Mouse (Mus musculus) heart, embryonic 12.5 days (tissue): ENCODE results near the gene Dnm1l. TPM values are rescaled to one million over a fixed set of nuclear protein-coding genes. Genes with fewer than 3 reads are reported as not detected.
"Not testable (repeated sequence)": the region's sequence is repeated elsewhere in the genome, so short reads cannot be mapped to it uniquely, and the experiment has no call there.

Experiments used
- ATAC-seq: fragments of 200-750 bp; cut with Nextera tagmentation; 2 replicates; pipeline ENCODE4 v1.8.0; 2017; ENCODE audit warnings: moderate TSS enrichment, moderate library complexity; ENCODE audit not compliant: insufficient number of reproducible peaks, low FRiP score
- H3K27ac ChIP-seq: fragments of 300-500 bp; sonication (generic); 2 replicates; pipeline ENCODE4 v1.5.1; 2016; ENCODE audit warnings: mild to moderate bottlenecking, moderate library complexity; ENCODE audit not compliant: poor library complexity, severe bottlenecking
- H3K27me3 ChIP-seq: fragments of 300-500 bp; sonication (generic); replicated peaks from 2 replicates; pipeline ENCODE4 v1.6.1; 2016; ENCODE audit warnings: mild to moderate bottlenecking, moderate library complexity
- H3K36me3 ChIP-seq: fragments of 300-500 bp; sonication (generic); 2 replicates; pipeline ENCODE4 v1.6.1; 2016; ENCODE audit warnings: mild to moderate bottlenecking, moderate library complexity
- H3K4me1 ChIP-seq: fragments of 300-500 bp; sonication (generic); replicated peaks from 2 replicates; pipeline ENCODE4 v1.6.1; 2016; ENCODE audit warnings: mild to moderate bottlenecking
- H3K4me2 ChIP-seq: fragments of 300-500 bp; sonication (generic); 2 replicates; pipeline ENCODE4 v1.6.1; 2016; ENCODE audit warnings: mild to moderate bottlenecking, moderate library complexity
- H3K4me3 ChIP-seq: fragments of 300-500 bp; sonication (generic); 2 replicates; pipeline ENCODE4 v1.5.1; 2016; ENCODE audit warnings: mild to moderate bottlenecking
- H3K9ac ChIP-seq: fragments of 300-500 bp; sonication (generic); 2 replicates; pipeline ENCODE4 v1.6.1; 2016; ENCODE audit warnings: mild to moderate bottlenecking, moderate library complexity
- H3K9me3 ChIP-seq: fragments of 300-500 bp; sonication (generic); replicated peaks from 2 replicates; pipeline ENCODE4 v1.6.1; 2016; ENCODE audit warnings: mild to moderate bottlenecking, moderate library complexity
- WGBS: fragments of 180-500 bp; shearing (Covaris S2); methylation state at CpG from one replicate; pipeline ENCODE4 v1.1.7; 2016; 5-methylcytosine and 5-hydroxymethylcytosine counted together
- polyA plus RNA-seq: library from polyadenylated mRNA; unstranded; fragments of >200 nt; fragmentation: Nextera tagmentation; extraction: Ambion mirVana; gene quantifications from 2 replicates; pipeline ENCODE4 v1.2.1, GENCODE M21; 2016

Gene Dnm1l
- polyA plus RNA-seq: 74.7 and 78.2 TPM in 2 replicates

GRCm38 (mm10) chr16:16358481-16359100, at the start of gene Dnm1l:
Gene Dnm1l, minus strand, starts transcription at chr16:16358959.
- Histone ChIP-seq H3K36me3 (0 out of 2 replicates have a peak, but pooled peaks cover 2% of the 10 kb centered on the region), H3K27me3 (no peaks in the 10 kb centered on the region), H3K27ac (peak within 1 kb of the TSS; percentile 94), H3K4me2 (peak within 1 kb of the TSS; percentile 70), H3K4me1 (peaks cover 7% of the 10 kb centered on the region; the same call in 1 of the 2 replicates), H3K4me3 (peak within 1 kb of the TSS; percentile 74), H3K9me3 (no peaks in the 10 kb centered on the region), H3K9ac (peak within 1 kb of the TSS; percentile 83)
- ATAC-seq: peak; percentile 99
- WGBS: under 1% methylated on average over 55 of the region's 55 CpGs

GRCm38 (mm10) chr16:16367217-16367616, 8.5 kb upstream of the Dnm1l start:
- H3K9me3 ChIP-seq, H3K4me2 ChIP-seq, ATAC-seq, H3K36me3 ChIP-seq, H3K9ac ChIP-seq, H3K27ac ChIP-seq, H3K27me3 ChIP-seq, H3K4me3 ChIP-seq, H3K4me1 ChIP-seq: not testable (repeated sequence)
- WGBS: 66% methylated on average over 9 of the region's 9 CpGs

GRCm38 (mm10) chr16:16359101-16359482, 333 bp upstream of the Dnm1l start:
- WGBS: 51% methylated on average over 9 of the region's 9 CpGs
- ATAC-seq: 0 out of 2 replicates have a peak, but pooled peaks have one; percentile 2
- Histone ChIP-seq H3K4me3 (peak overlapping the region; percentile 74), H3K4me2 (peak overlapping the region; percentile 70)
- not testable (repeated sequence) for H3K27ac ChIP-seq, H3K9me3 ChIP-seq, H3K36me3 ChIP-seq, H3K4me1 ChIP-seq, H3K27me3 ChIP-seq, H3K9ac ChIP-seq

- no peak for ATAC-seq
- Histone ChIP-seq H3K4me3 (peak overlapping the region; percentile 74), H3K4me2 (peak overlapping the region; percentile 70), H3K27me3 (no peaks in the 10 kb centered on the region), H3K9ac (peak overlapping the region; percentile 83), H3K27ac (peak overlapping the region; percentile 94), H3K36me3 (peaks cover 3% of the 10 kb centered on the region), H3K9me3 (no peaks in the 10 kb centered on the region), H3K4me1 (peaks cover 7% of the 10 kb centered on the region; the same call in 1 of the 2 replicates)
- WGBS: 6% methylated on average over 6 of the region's 6 CpGs
Measured at GRCm38 (mm10) chr16:16357908-16358307, 851 bp downstream of the Dnm1l start.

GRCm38 (mm10) chr16:16346420-16346819, 12.3 kb downstream of the Dnm1l start:
- WGBS: 89% methylated on average over 5 of the region's 5 CpGs
- no peak for ATAC-seq
- H3K4me2 ChIP-seq: no peak overlapping the region
- H3K4me3 ChIP-seq: no peak overlapping the region
- H3K9ac ChIP-seq: no peak overlapping the region
- H3K27me3 ChIP-seq: no peaks in the 10 kb centered on the region
- H3K36me3 ChIP-seq: peaks cover 18% of the 10 kb centered on the region
- no peaks in the 10 kb centered on the region for H3K4me1 ChIP-seq
- H3K27ac ChIP-seq: no peak overlapping the region
- 0 out of 2 replicates have a peak, but pooled peaks cover 2% of the 10 kb centered on the region for H3K9me3 ChIP-seq

GRCm38 (mm10) chr16:16325775-16326336, 32.9 kb downstream of the Dnm1l start:
- no peak for ATAC-seq
- Histone ChIP-seq H3K9ac (no peak overlapping the region), H3K4me3 (no peak overlapping the region), H3K27ac (no peak overlapping the region), H3K27me3 (no peaks in the 10 kb centered on the region), H3K4me1 (no peaks in the 10 kb centered on the region), H3K9me3 (no peaks in the 10 kb centered on the region), H3K4me2 (no peak overlapping the region), H3K36me3 (peaks cover 47% of the 10 kb centered on the region)
- 86% methylated on average over 5 of the region's 5 CpGs for WGBS

GRCm38 (mm10) chr16:16311319-16311718, 47.4 kb downstream of the Dnm1l start:
- WGBS: 82% methylated on average over 5 of the region's 5 CpGs
- Histone ChIP-seq H3K27me3 (no peaks in the 10 kb centered on the region), H3K4me1 (no peaks in the 10 kb centered on the region), H3K36me3 (peaks cover 54% of the 10 kb centered on the region), H3K9ac (no peak overlapping the region), H3K4me2 (no peak overlapping the region), H3K9me3 (no peaks in the 10 kb centered on the region), H3K27ac (no peak overlapping the region), H3K4me3 (no peak overlapping the region)
- no peak for ATAC-seq

- WGBS: 16% methylated on average over 7 of the region's 7 CpGs
- Histone ChIP-seq H3K36me3 (peaks cover 17% of the 10 kb centered on the region), H3K27ac (peak overlapping the region; percentile 88)
Measured at GRCm38 (mm10) chr16:16303888-16304287, 54.9 kb downstream of the Dnm1l start.

GRCm38 (mm10) chr16:16303138-16303827, 55.5 kb downstream of the Dnm1l start:
- H3K9ac ChIP-seq: peak overlapping the region; percentile 86
- 0% methylated on average over 61 of the region's 61 CpGs for WGBS
- H3K4me3 ChIP-seq: peak overlapping the region; percentile 84
- H3K36me3 ChIP-seq: peaks cover 15% of the 10 kb centered on the region
- no peaks in the 10 kb centered on the region for H3K9me3 ChIP-seq
- peaks cover 9% of the 10 kb centered on the region for H3K4me1 ChIP-seq
- H3K27ac ChIP-seq: peak overlapping the region; percentile 88
- ATAC-seq: peak; percentile 68
- peak overlapping the region; percentile 90 for H3K4me2 ChIP-seq
- no peaks in the 10 kb centered on the region for H3K27me3 ChIP-seq

More at GRCm38 (mm10) chr16:16303888-16304287, 54.9 kb downstream of the Dnm1l start:
- Histone ChIP-seq H3K4me3 (peak overlapping the region; percentile 84), H3K27me3 (no peaks in the 10 kb centered on the region), H3K4me2 (peak overlapping the region; percentile 90), H3K9me3 (no peaks in the 10 kb centered on the region), H3K9ac (peak overlapping the region; percentile 86), H3K4me1 (peaks cover 9% of the 10 kb centered on the region)
- no peak for ATAC-seq

GRCm38 (mm10) chr16:16302369-16303137, 56.2 kb downstream of the Dnm1l start, which contains the start of gene Yars2:
Gene Yars2, plus strand, starts transcription at chr16:16302965.
- H3K9me3 ChIP-seq: no peaks in the 10 kb centered on the region
- H3K27me3 ChIP-seq: no peaks in the 10 kb centered on the region
- H3K4me1 ChIP-seq: peaks cover 9% of the 10 kb centered on the region
- H3K4me2 ChIP-seq: peak within 1 kb of the TSS; percentile 90
- peak within 1 kb of the TSS; percentile 88 for H3K27ac ChIP-seq
- H3K36me3 ChIP-seq: peaks cover 13% of the 10 kb centered on the region
- under 1% methylated on average over 50 of the region's 50 CpGs for WGBS
- H3K4me3 ChIP-seq: peak within 1 kb of the TSS; percentile 84
- peak; percentile 99 for ATAC-seq
- peak within 1 kb of the TSS; percentile 86 for H3K9ac ChIP-seq
